Mouse (Mus musculus): Measurements from ENCODE around the gene Trappc3l. TPM values are rescaled to one million over a fixed set of nuclear protein-coding genes. Genes with fewer than 3 reads are reported as not detected.

The Trappc3l gene
- polyA plus RNA-seq, 1 experiment from 2014 or later = not detected

- Histone ChIP-seq H3K27me3 (replicated peaks) (no peaks in the 10 kb centered on the region), H3K4me3 (replicated peaks) (no peak overlapping the region), H3K9ac (no peak overlapping the region), H3K9me3 (no peaks in the 10 kb centered on the region), H3K36me3 (no peaks in the 10 kb centered on the region), H3K4me1 (no peaks in the 10 kb centered on the region), H3K27ac (no peak overlapping the region), H3K4me2 (no peak overlapping the region)
- 44% methylated on average over 3 of the region's 3 CpGs for WGBS
- ATAC-seq (ENCODE audit: insufficient read depth, low FRiP score, low read depth) = no peak
These were observed 29.2 kb downstream of the Trappc3l start for GRCm38 (mm10) chr10:34066591-34066990.

DNA sequence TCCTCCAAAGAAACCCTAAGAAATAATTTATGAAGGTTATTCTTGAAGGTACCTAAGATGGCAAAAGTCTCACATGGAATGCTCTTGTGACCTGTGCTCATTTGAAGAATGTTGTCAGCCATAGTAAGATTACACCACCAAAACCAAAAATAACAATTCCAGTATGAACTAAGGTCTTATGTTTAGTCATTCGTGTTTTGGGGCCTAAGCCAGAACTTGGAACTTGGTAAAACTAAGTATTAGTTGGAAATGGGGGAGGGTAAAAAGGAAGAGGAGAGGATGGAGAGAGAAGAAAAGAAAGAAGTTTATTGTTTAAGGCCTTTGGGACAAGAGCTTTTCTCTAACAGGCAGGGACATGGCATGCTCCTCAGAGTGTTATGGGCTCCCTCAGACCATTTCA is 32.2 kb downstream of the Trappc3l start:
- Histone ChIP-seq H3K27me3 (replicated peaks) (no peaks in the 10 kb centered on the region), H3K27ac (no peak overlapping the region), H3K9ac (no peak overlapping the region), H3K4me3 (replicated peaks) (no peak overlapping the region), H3K9me3 (no peaks in the 10 kb centered on the region), H3K36me3 (no peaks in the 10 kb centered on the region), H3K4me2 (no peak overlapping the region), H3K4me1 (no peaks in the 10 kb centered on the region)
- WGBS = 71% methylated on average over 1 of the region's 1 CpGs
- ATAC-seq (ENCODE audit: insufficient read depth, low FRiP score, low read depth) = no peak

DNA sequence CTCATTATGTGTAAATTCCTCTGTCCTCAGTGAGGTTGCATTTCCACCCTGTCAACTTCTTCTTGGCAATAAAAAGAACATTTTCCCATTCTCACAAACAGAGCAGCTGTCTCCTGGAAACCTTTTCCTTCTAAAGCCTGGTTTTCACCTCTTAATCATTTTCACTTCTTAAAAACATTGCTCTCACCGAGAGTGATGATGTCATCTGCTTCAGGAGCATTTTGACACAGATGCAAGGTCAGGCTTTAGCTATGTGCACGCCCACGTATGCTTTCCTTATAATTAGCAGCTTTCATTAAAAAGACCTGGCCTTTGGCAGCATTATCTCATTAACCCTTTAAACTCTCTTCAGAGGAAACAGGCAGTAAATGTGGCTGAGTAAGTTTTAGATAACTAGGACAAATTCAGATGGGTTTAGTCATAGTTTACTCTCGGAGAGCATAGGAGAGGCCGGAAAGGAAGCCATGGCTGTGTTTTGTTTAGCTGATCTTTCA is 33.6 kb downstream of the Trappc3l start:
- 26% methylated on average over 5 of the region's 5 CpGs for WGBS
- no peaks in the 10 kb centered on the region for H3K36me3 ChIP-seq
- H3K4me2 ChIP-seq = peak overlapping the region; percentile 6; the same call in 1 of the 2 replicates
- H3K4me1 ChIP-seq = no peaks in the 10 kb centered on the region
- H3K27ac ChIP-seq = no peak overlapping the region
- ATAC-seq (ENCODE audit: insufficient read depth, low FRiP score, low read depth) = no peak
- no peak overlapping the region for H3K4me3 ChIP-seq (replicated peaks)
- H3K9ac ChIP-seq = no peak overlapping the region
- no peaks in the 10 kb centered on the region for H3K9me3 ChIP-seq
- no peaks in the 10 kb centered on the region for H3K27me3 ChIP-seq (replicated peaks)

DNA sequence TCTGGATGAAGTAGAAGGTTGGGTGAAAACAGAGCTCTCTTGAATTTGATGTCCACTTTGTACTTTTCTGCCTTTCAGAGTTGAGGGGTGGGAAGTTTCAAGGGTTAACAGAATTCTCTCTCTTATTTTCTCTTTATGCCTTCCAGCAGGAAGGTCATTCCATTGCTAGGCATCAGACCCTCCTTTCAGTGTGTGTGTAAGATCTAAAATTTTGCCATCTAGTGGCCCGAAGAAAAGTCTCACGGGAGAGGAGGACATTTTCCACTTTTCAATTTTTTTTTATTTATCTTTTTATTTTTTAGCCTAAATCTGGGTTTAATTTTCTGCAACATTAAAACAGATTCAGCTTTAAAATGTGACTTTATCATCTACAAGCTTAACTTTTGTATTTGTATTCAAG is 34.3 kb downstream of the Trappc3l start:
- no peaks in the 10 kb centered on the region for H3K4me1 ChIP-seq
- no peaks in the 10 kb centered on the region for H3K27me3 ChIP-seq (replicated peaks)
- WGBS = 44% methylated on average over 2 of the region's 2 CpGs
- no peaks in the 10 kb centered on the region for H3K9me3 ChIP-seq
- no peak overlapping the region for H3K9ac ChIP-seq
- H3K4me3 ChIP-seq (replicated peaks) = no peak overlapping the region
- H3K27ac ChIP-seq = no peak overlapping the region
- H3K36me3 ChIP-seq = no peaks in the 10 kb centered on the region
- no peak for ATAC-seq (ENCODE audit: insufficient read depth, low FRiP score, low read depth)
- H3K4me2 ChIP-seq = no peak overlapping the region; the same call in 1 of the 2 replicates

DNA sequence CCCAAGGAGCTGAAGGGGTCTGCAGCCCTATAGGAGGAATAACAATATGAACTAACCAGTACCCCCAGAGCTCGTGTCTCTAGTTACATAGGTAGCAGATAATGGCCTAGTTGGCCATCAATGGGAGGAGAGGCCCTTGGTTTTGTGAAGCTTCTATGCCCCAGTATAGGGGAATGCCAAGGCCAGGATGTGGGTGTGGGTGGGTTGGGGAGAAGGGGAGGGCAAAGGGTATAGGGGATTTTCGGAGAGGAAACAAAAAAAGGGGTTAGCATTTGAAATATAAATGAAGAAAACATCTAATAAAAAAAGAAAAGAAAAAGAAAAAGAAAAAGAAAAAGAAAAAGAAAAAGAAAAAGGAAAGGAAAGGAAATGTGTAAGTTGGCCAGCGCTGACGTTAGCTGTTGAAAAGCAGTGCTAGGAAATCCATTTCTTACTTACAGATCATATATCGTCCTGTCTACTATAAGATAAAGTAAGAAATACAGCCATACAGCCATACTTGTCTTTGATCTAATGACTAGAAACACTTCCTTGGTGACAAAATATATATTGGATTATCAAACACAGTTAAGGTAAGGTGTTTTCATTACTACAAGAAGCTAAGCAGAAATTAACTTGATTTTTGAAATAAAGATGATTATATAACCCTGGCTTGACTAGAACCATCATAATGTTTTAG is 37.3 kb downstream of the Trappc3l start:
- no peak for ATAC-seq (ENCODE audit: insufficient read depth, low FRiP score, low read depth)
- Histone ChIP-seq H3K9ac (no peak overlapping the region), H3K4me1 (no peaks in the 10 kb centered on the region), H3K27me3 (replicated peaks) (no peaks in the 10 kb centered on the region), H3K4me3 (replicated peaks) (no peak overlapping the region), H3K4me2 (no peak overlapping the region), H3K27ac (no peak overlapping the region), H3K36me3 (no peaks in the 10 kb centered on the region), H3K9me3 (no peaks in the 10 kb centered on the region)
- 79% methylated on average over 5 of the region's 5 CpGs for WGBS

- H3K4me2 ChIP-seq = no peak overlapping the region
- 71% methylated on average over 1 of the region's 1 CpGs for WGBS
- H3K27ac ChIP-seq = no peak overlapping the region
- no peaks in the 10 kb centered on the region for H3K9me3 ChIP-seq
- no peaks in the 10 kb centered on the region for H3K27me3 ChIP-seq (replicated peaks)
- no peak overlapping the region for H3K9ac ChIP-seq
- H3K4me3 ChIP-seq (replicated peaks) = no peak overlapping the region
- H3K36me3 ChIP-seq = no peaks in the 10 kb centered on the region
- H3K4me1 ChIP-seq = no peaks in the 10 kb centered on the region
- ATAC-seq (ENCODE audit: insufficient read depth, low FRiP score, low read depth) = no peak
These were observed 49.1 kb downstream of the Trappc3l start for GRCm38 (mm10) chr10:34086514-34086913.

DNA sequence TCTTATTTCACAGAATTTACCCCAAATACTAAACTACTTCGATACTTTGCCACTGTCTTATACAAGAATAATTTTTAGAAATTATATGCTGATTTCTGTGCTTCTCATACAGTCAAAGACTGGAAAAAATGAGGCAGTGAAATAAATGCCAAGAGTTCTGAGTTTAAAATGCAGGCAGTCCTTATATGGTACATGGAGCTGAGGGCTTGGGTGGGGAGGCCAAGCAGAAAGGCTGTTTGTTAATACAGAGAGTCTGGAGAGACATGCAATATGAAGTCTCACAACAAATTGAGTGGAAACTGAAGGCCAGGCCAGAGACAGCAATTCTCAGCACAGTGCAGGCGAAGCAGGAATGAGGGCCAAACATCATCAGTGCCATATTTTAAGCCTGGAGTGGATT is 51.1 kb downstream of the Trappc3l start:
- no peak; the same call in 1 of the 2 replicates for ATAC-seq (ENCODE audit: insufficient read depth, low FRiP score, low read depth)
- Histone ChIP-seq H3K9ac (no peak overlapping the region), H3K4me2 (no peak overlapping the region), H3K4me1 (no peaks in the 10 kb centered on the region), H3K27me3 (replicated peaks) (no peaks in the 10 kb centered on the region), H3K9me3 (no peaks in the 10 kb centered on the region), H3K4me3 (replicated peaks) (no peak overlapping the region), H3K27ac (no peak overlapping the region), H3K36me3 (no peaks in the 10 kb centered on the region)
- 65% methylated on average over 2 of the region's 2 CpGs for WGBS

DNA sequence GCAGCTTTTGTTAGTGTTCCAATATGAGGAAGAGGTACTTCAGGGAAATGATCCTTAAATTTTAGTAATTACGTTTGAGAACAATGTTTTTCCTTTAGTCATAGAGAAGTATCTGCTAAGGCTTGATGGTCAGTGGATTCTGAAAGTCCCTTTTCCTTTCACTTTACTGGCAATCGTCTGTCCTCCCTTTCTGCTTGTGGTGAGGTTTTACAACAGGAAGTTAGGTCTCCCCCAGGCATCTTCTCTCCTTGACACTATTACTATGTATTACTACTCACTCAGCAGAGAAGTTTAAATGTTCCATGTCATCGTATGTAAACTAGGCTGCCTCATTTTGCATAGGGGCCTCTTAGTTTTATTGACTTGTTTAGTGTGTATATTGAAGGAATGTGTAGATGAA is 52.1 kb downstream of the Trappc3l start:
- Histone ChIP-seq H3K4me3 (replicated peaks) (no peak overlapping the region), H3K9ac (no peak overlapping the region), H3K36me3 (no peaks in the 10 kb centered on the region), H3K9me3 (no peaks in the 10 kb centered on the region), H3K4me1 (no peaks in the 10 kb centered on the region), H3K27me3 (replicated peaks) (no peaks in the 10 kb centered on the region), H3K4me2 (no peak overlapping the region), H3K27ac (no peak overlapping the region)
- WGBS = 68% methylated on average over 3 of the region's 3 CpGs
- no peak for ATAC-seq (ENCODE audit: insufficient read depth, low FRiP score, low read depth)

- Histone ChIP-seq H3K27me3 (replicated peaks) (no peaks in the 10 kb centered on the region), H3K9me3 (no peaks in the 10 kb centered on the region), H3K4me1 (no peaks in the 10 kb centered on the region), H3K9ac (no peak overlapping the region), H3K36me3 (no peaks in the 10 kb centered on the region), H3K4me2 (no peak overlapping the region), H3K4me3 (replicated peaks) (no peak overlapping the region), H3K27ac (no peak overlapping the region)
- 78% methylated on average over 1 of the region's 1 CpGs for WGBS
- no peak for ATAC-seq (ENCODE audit: insufficient read depth, low FRiP score, low read depth)
These were observed 53.1 kb downstream of the Trappc3l start for GRCm38 (mm10) chr10:34090481-34090880.

DNA sequence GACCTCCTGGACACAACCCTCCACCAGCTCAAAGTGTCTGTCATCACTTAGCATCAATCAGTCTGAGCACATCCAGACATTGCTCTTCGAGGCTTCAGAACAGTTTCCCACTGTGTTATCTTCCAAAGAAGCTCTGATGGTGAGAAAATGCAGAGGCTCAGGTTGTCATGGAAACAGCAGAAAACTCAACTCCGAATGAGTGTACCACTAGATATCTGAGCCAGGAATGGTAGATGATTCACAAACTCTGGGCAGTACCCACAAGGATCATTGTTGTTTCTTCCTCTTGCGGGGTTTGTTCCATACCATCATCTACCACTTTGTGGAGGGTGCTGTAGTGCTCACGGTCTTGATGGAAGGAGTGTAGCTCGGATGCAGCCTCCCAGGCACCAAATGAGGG is 54.5 kb downstream of the Trappc3l start:
- WGBS = 60% methylated on average over 5 of the region's 5 CpGs
- ATAC-seq (ENCODE audit: insufficient read depth, low FRiP score, low read depth) = no peak
- H3K4me1 ChIP-seq = no peaks in the 10 kb centered on the region
- no peaks in the 10 kb centered on the region for H3K9me3 ChIP-seq
- no peaks in the 10 kb centered on the region for H3K36me3 ChIP-seq
- H3K27me3 ChIP-seq (replicated peaks) = no peaks in the 10 kb centered on the region
- H3K9ac ChIP-seq = no peak overlapping the region
- no peak overlapping the region for H3K4me2 ChIP-seq
- no peak overlapping the region for H3K27ac ChIP-seq
- H3K4me3 ChIP-seq (replicated peaks) = no peak overlapping the region

GRCm38 (mm10) chr10:34095147-34095546 is 57.8 kb downstream of the Trappc3l start:
- Histone ChIP-seq H3K9me3 (no peaks in the 10 kb centered on the region), H3K36me3 (no peaks in the 10 kb centered on the region), H3K4me3 (replicated peaks) (no peak overlapping the region), H3K27ac (no peak overlapping the region), H3K4me2 (no peak overlapping the region), H3K27me3 (replicated peaks) (no peaks in the 10 kb centered on the region), H3K9ac (no peak overlapping the region), H3K4me1 (no peaks in the 10 kb centered on the region)
- WGBS = 86% methylated on average over 2 of the region's 2 CpGs
- ATAC-seq (ENCODE audit: insufficient read depth, low FRiP score, low read depth) = no peak

DNA sequence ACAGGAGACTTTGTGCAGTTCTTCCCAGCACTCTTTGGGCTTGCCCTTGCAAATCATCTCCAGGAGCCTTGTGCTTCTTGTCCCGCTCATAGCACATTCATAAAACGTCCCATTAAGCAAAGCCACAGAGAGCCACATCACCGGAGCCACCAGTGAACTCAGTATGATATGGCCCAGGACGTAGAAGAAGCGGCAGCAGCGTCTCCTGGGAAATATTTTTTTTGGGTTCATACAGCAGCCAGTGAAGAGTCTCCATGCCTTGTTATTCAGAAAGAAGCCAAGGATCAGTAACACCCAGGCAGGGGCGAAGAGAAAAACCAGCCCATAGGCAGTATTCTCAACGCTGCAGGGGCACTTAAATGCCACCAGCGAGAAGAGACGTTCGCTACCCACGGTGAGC is 58.6 kb downstream of the Trappc3l start:
- Histone ChIP-seq H3K27me3 (replicated peaks) (no peaks in the 10 kb centered on the region), H3K4me1 (no peaks in the 10 kb centered on the region), H3K9me3 (no peaks in the 10 kb centered on the region), H3K4me2 (peak overlapping the region; percentile 38), H3K9ac (no peak overlapping the region), H3K4me3 (replicated peaks) (peak overlapping the region; percentile 19), H3K27ac (no peak overlapping the region), H3K36me3 (no peaks in the 10 kb centered on the region)
- ATAC-seq (ENCODE audit: insufficient read depth, low FRiP score, low read depth) = no peak
- 63% methylated on average over 12 of the region's 12 CpGs for WGBS
